Mouse (Mus musculus) frontal cortex, postnatal 14 days (tissue): ENCODE data around the gene Gm45062.
A peak's percentile ranks its signal among the peaks of the same experiment; 100 is the strongest.

Source experiments
- DNase-seq, 2 experiments: peaks; one replicate each; pipeline ENCODE4 v3.0.0; 2022; ENCODE audit warnings: low spot score in 2 of 2

The Gm45062 gene

GRCm38 (mm10) chr6:8259004-8259666 lies at the start of gene Gm45062, which contains the start of the genes Rpa3 and Umad1:
Gene Gm45062, plus strand, starts transcription at chr6:8259450.
Gene Rpa3, minus strand, starts transcription at chr6:8259173.
Gene Umad1, plus strand, starts transcription at chr6:8259288.
- peak; percentile 98 for DNase-seq

DNA sequence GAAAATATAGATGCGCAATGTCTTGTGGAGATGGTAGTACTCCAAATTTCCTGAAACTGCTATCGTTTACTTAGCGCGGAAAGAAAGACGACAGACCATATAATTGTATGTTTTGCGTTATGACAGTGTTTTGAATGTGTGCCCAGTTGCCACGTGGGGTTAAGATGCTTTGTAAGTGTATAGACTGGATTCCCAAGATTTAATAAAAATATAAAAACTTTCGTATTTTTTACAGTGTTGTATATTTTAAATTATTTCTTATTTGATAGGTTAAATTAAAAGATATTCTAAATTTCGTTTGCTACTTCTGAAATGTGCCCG lies 49.4 kb upstream of the Gm45062 start:
- no peak for DNase-seq

GRCm38 (mm10) chr6:8210661-8211060 lies 48.6 kb upstream of the Gm45062 start:
- DNase-seq, result no peak

- no peak for DNase-seq
These were observed 32.2 kb upstream of the Gm45062 start for GRCm38 (mm10) chr6:8227035-8227434.

GRCm38 (mm10) chr6:8228596-8228995 lies 30.7 kb upstream of the Gm45062 start:
- DNase-seq, result no peak

- no peak for DNase-seq
These were observed 934 bp upstream of the Gm45062 start for GRCm38 (mm10) chr6:8258316-8258715.

GRCm38 (mm10) chr6:8259667-8260044 lies 406 bp downstream of the Gm45062 start:
- DNase-seq, result no peak

- DNase-seq, result no peak
These were observed 11.8 kb downstream of the Gm45062 start for GRCm38 (mm10) chr6:8271047-8271446.

- peak in 1 of 2 experiments; percentile 40 for DNase-seq
These were observed 15.3 kb downstream of the Gm45062 start for GRCm38 (mm10) chr6:8274387-8275054.

- peak in 1 of 2 experiments; percentile 78 for DNase-seq
These were observed 15.8 kb downstream of the Gm45062 start for GRCm38 (mm10) chr6:8275098-8275497.

GRCm38 (mm10) chr6:8276431-8276830 lies 17.2 kb downstream of the Gm45062 start:
- no peak for DNase-seq

- no peak for DNase-seq
These were observed 19.3 kb downstream of the Gm45062 start for GRCm38 (mm10) chr6:8278426-8279002.

- DNase-seq, result no peak
These were observed 24.0 kb downstream of the Gm45062 start for GRCm38 (mm10) chr6:8283255-8283654.

GRCm38 (mm10) chr6:8285401-8285960 lies 26.2 kb downstream of the Gm45062 start:
- DNase-seq, result no peak

DNA sequence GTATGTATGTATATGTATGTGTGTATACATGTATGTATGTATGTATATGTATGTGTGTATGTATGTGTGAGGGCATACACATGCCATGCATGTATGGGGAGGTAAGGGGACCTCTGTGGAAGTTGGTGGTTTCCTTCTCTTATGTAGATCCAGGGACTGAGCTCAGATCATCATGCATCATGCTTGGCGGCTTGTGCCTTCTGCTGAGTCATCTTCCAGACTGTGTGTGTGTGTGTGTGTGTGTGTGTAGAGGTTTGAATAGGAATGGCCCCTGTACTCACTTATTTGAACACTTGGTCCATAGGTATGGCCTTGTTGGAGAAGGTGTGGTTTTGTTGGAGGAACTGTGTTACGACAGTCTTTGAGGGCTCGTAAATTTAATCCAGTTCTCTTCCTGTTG lies 26.9 kb downstream of the Gm45062 start:
- DNase-seq, result no peak

GRCm38 (mm10) chr6:8288755-8289580 lies 29.7 kb downstream of the Gm45062 start:
- no peak for DNase-seq

- no peak for DNase-seq
These were observed 35.0 kb downstream of the Gm45062 start for GRCm38 (mm10) chr6:8294048-8294784.

GRCm38 (mm10) chr6:8299066-8299863 lies 40.0 kb downstream of the Gm45062 start:
- DNase-seq, result no peak

GRCm38 (mm10) chr6:8307878-8308775 lies 48.9 kb downstream of the Gm45062 start:
- no peak for DNase-seq
